Comparison of ENCODE assay signal across 8 mouse cellular contexts in genomic region chr9:121759091-121760081, GRCm38 (mm10). TPM values are rescaled to one million over a fixed set of nuclear protein-coding genes. Genes with fewer than 3 reads are reported as not detected.
DNase-seq lines count a peak whose midpoint lies in the region; ATAC-seq and TF ChIP-seq lines count a peak whose summit lies in the region.

Gene Zfp651 (plus strand): TSS chr9:121759330.

- H3K27me3 ChIP-seq in forebrain, embryonic 10.5 days (ENCODE audit: poor library complexity, severe bottlenecking) = 0 out of 2 replicates have a peak, but pooled peaks cover 4% of the 10 kb centered on the region
- H3K27me3 ChIP-seq in heart, embryonic 14.5 days (ENCODE audit: control insufficient read depth, insufficient read depth, low read length) = no peaks in the 10 kb centered on the region
- H3K27me3 ChIP-seq in liver, embryonic 12.5 days (replicated peaks) = peaks cover 52% of the 10 kb centered on the region
- no peaks in the 10 kb centered on the region for H3K27me3 ChIP-seq in neural tube, embryonic 13.5 days

- ATAC-seq in heart, embryonic 14.5 days (ENCODE audit: insufficient number of reproducible peaks, insufficient read depth, low FRiP score, low read depth) = peak; percentile 74
- ATAC-seq in liver, embryonic 12.5 days = peak; percentile 54
- ATAC-seq in neural tube, embryonic 13.5 days (ENCODE audit: low read depth) = peak; percentile 83

- peaks cover 0 to 24% of the 10 kb centered on the region in 2 experiments; a peak in 2 of 4 replicates for H3K4me1 ChIP-seq in ES-E14 (ENCODE audit: control insufficient read depth in 2 of 2, insufficient read depth in 2 of 2, low read length in 2 of 2, poor library complexity in 1 of 2)
- H3K4me1 ChIP-seq in bone marrow macrophage, adult 2 months (ENCODE audit: control insufficient read depth, insufficient read depth, low read length) = no peaks in the 10 kb centered on the region
- H3K4me1 ChIP-seq in forebrain, embryonic 10.5 days = peaks cover 48% of the 10 kb centered on the region
- peaks cover 15 to 30% of the 10 kb centered on the region in 2 experiments for H3K4me1 ChIP-seq in heart, embryonic 14.5 days (ENCODE audit: control insufficient read depth in 2 of 2, insufficient read depth in 2 of 2, low read length in 2 of 2)
- peaks cover 30% of the 10 kb centered on the region for H3K4me1 ChIP-seq in liver, embryonic 12.5 days
- peaks cover 43% of the 10 kb centered on the region for H3K4me1 ChIP-seq in neural tube, embryonic 13.5 days (replicated peaks)

- peak within 1 kb of the TSS; percentile 84 for H3K9ac ChIP-seq in ES-E14 (ENCODE audit: insufficient read depth, low read depth, low read length, poor library complexity, severe bottlenecking)
- peak within 1 kb of the TSS; percentile 97 for H3K9ac ChIP-seq in heart, embryonic 14.5 days (ENCODE audit: low read length)
- H3K9ac ChIP-seq in liver, embryonic 12.5 days = peak within 1 kb of the TSS; percentile 64
- H3K9ac ChIP-seq in neural tube, embryonic 13.5 days = peak within 1 kb of the TSS; percentile 97

- no peak for DNase-seq in ES-E14 (ENCODE audit: low read depth, low spot score)
- DNase-seq in forebrain, embryonic 10.5 days (ENCODE audit: extremely low spot score, low spot score) = peak; percentile 78
- DNase-seq in kidney, postnatal 10 days = peak; percentile 84
- no peak for DNase-seq in thymus, postnatal 25 days

- TF ChIP-seq POLR2A in bone marrow macrophage, adult 2 months (IDR thresholded peaks at IDR 0.05; ENCODE audit: borderline replicate concordance, low read depth, low read length) = no peak

- no peaks in the 10 kb centered on the region for H3K9me3 ChIP-seq in ES-E14 (ENCODE audit: control insufficient read depth, insufficient read depth, low read depth, low read length)
- no peaks in the 10 kb centered on the region for H3K9me3 ChIP-seq in forebrain, embryonic 10.5 days
- H3K9me3 ChIP-seq in heart, embryonic 14.5 days (ENCODE audit: control insufficient read depth, low read length) = no peaks in the 10 kb centered on the region
- no peaks in the 10 kb centered on the region for H3K9me3 ChIP-seq in liver, embryonic 12.5 days (replicated peaks)
- H3K9me3 ChIP-seq in neural tube, embryonic 13.5 days = no peaks in the 10 kb centered on the region

- peaks cover 10% of the 10 kb centered on the region for H3K36me3 ChIP-seq in ES-E14 (ENCODE audit: control insufficient read depth, insufficient read depth, low read length, poor library complexity, severe bottlenecking)
- peaks cover 51% of the 10 kb centered on the region for H3K36me3 ChIP-seq in forebrain, embryonic 10.5 days (replicated peaks)
- H3K36me3 ChIP-seq in heart, embryonic 14.5 days (ENCODE audit: control insufficient read depth, insufficient read depth, low read length) = peaks cover 48% of the 10 kb centered on the region
- H3K36me3 ChIP-seq in liver, embryonic 12.5 days = peaks cover 39% of the 10 kb centered on the region
- H3K36me3 ChIP-seq in neural tube, embryonic 13.5 days = peaks cover 47% of the 10 kb centered on the region

- WGBS in forebrain, embryonic 10.5 days = under 1% methylated on average over 94 of the region's 97 CpGs
- WGBS in heart, embryonic 14.5 days = under 1% methylated on average over 83 of the region's 97 CpGs
- under 1% methylated on average over 80 of the region's 97 CpGs for WGBS in liver, embryonic 12.5 days (ENCODE audit: insufficient replicate concordance)
- WGBS in neural tube, embryonic 13.5 days = under 1% methylated on average over 96 of the region's 97 CpGs

- H3K4me2 ChIP-seq in heart, embryonic 14.5 days (ENCODE audit: low read length) = peak within 1 kb of the TSS; percentile 78
- H3K4me2 ChIP-seq in liver, embryonic 12.5 days = peak within 1 kb of the TSS; percentile 81
- H3K4me2 ChIP-seq in neural tube, embryonic 13.5 days = peak within 1 kb of the TSS; percentile 87

- no peak within 1 kb of the TSS for H3K27ac ChIP-seq in ES-E14 (ENCODE audit: insufficient read depth, low read depth, low read length, poor library complexity, severe bottlenecking)
- no peak within 1 kb of the TSS for H3K27ac ChIP-seq in bone marrow macrophage, adult 2 months (ENCODE audit: insufficient read depth, low read depth, low read length)
- peak within 1 kb of the TSS; percentile 98 for H3K27ac ChIP-seq in forebrain, embryonic 10.5 days
- H3K27ac ChIP-seq in heart, embryonic 14.5 days (replicated peaks in 1 of 2; ENCODE audit: control insufficient read depth in 1 of 2, insufficient read depth in 1 of 2, low read depth in 2 of 2, low read length in 2 of 2) = peak within 1 kb of the TSS; percentile 86 to 97
- H3K27ac ChIP-seq in liver, embryonic 12.5 days = peak within 1 kb of the TSS; percentile 67
- H3K27ac ChIP-seq in neural tube, embryonic 13.5 days (replicated peaks) = peak within 1 kb of the TSS; percentile 92

- in situ Hi-C loops in ES-E14 (cut with MboI; ENCODE audit: low sequenced_read_pairs in 2 of 2, unreplicated experiment in 2 of 2) = no loop called here

- H3K4me3 ChIP-seq in ES-E14 (ENCODE audit: insufficient read depth in 1 of 2, low read depth in 1 of 2, low read length in 2 of 2, poor library complexity in 1 of 2, severe bottlenecking in 1 of 2) = peak within 1 kb of the TSS; percentile 77 to 92
- H3K4me3 ChIP-seq in bone marrow macrophage, adult 2 months (ENCODE audit: insufficient read depth, low read length) = peak within 1 kb of the TSS; percentile 57
- peak within 1 kb of the TSS; percentile 82 for H3K4me3 ChIP-seq in forebrain, embryonic 10.5 days
- peak within 1 kb of the TSS; percentile 83 to 86 for H3K4me3 ChIP-seq in heart, embryonic 14.5 days (ENCODE audit: control insufficient read depth in 1 of 2, insufficient read depth in 1 of 2, low read depth in 1 of 2, low read length in 2 of 2)
- H3K4me3 ChIP-seq in liver, embryonic 12.5 days = peak within 1 kb of the TSS; percentile 61
- H3K4me3 ChIP-seq in neural tube, embryonic 13.5 days = peak within 1 kb of the TSS; percentile 91

- TF ChIP-seq CTCF in bone marrow macrophage, adult 2 months (IDR thresholded peaks at IDR 0.05; ENCODE audit: low read depth, low read length) = no peak

TF ChIP-seq in ES-E14, 5 proteins besides CTCF, POLR2A, EP300 and RAD21:
- TF ChIP-seq HCFC1 (IDR thresholded peaks at IDR 0.05; ENCODE audit: borderline replicate concordance, insufficient read depth, low read length) (no peak), CHD2 (IDR thresholded peaks at IDR 0.05; ENCODE audit: low read depth, low read length) (no peak), MAFK (IDR thresholded peaks at IDR 0.05; ENCODE audit: insufficient read depth, low read depth, low read length) (no peak), ZC3H11A (IDR thresholded peaks at IDR 0.05; ENCODE audit: borderline replicate concordance, low read depth, low read length) (no peak), ZNF384 (IDR thresholded peaks at IDR 0.05; ENCODE audit: low read depth, low read length) (no peak)
TF ChIP-seq in ES-E14: peak in this region for 0.

RNA-seq across cellular contexts. Expression of gene Zfp651, which starts in this region (rescaled TPM):
- 6.7 and 8.0 TPM in 2 replicates for total RNA-seq in ES-E14 (2012; rRNA removed)
- polyA plus RNA-seq in bone marrow macrophage, adult 2 months (2012; ENCODE audit: insufficient read depth, insufficient read length, missing spikeins) = 0.38 and 0.39 TPM in 2 replicates
- 4.1 and 4.8 TPM in 2 replicates for polyA plus RNA-seq in forebrain, embryonic 10.5 days (2016; fragmentation: Nextera tagmentation; extraction: Ambion mirVana)
- 14.0 and 16.5 TPM in 2 replicates for polyA plus RNA-seq in heart, embryonic 14.5 days (2014; fragmentation: Nextera tagmentation; extraction: Ambion mirVana)
- 1.9 and 2.6 TPM in 2 replicates for polyA plus RNA-seq in liver, embryonic 12.5 days (2016; fragmentation: Nextera tagmentation; extraction: Ambion mirVana)
- polyA plus RNA-seq in neural tube, embryonic 13.5 days (2015; fragmentation: Nextera tagmentation; extraction: Ambion mirVana) = 18.2 and 19.2 TPM in 2 replicates

Comparison
In these comparisons a context has a peak if more than half of its experiments do, and no peak if none do; other contexts are left out.
1. DNase-seq: peak in forebrain, embryonic 10.5 days (single experiment) and kidney, postnatal 10 days (single experiment); none in ES-E14 (single experiment) and thymus, postnatal 25 days (single experiment).
2. H3K27ac ChIP-seq: peak in forebrain, embryonic 10.5 days (single experiment), heart, embryonic 14.5 days (2 of 2), liver, embryonic 12.5 days (single experiment) and neural tube, embryonic 13.5 days (single experiment); none in ES-E14 (single experiment) and bone marrow macrophage, adult 2 months (single experiment).
3. Peak in every context shown above with its lines, with median percentiles within 50 percentile points of each other: H3K4me3 ChIP-seq, H3K9ac ChIP-seq, ATAC-seq and H3K4me2 ChIP-seq.